Mouse (Mus musculus) embryonic facial prominence, embryonic 15.5 days (tissue): ENCODE data around the gene Ptpn6. TPM values are rescaled to one million over a fixed set of nuclear protein-coding genes. Genes with fewer than 3 reads are reported as not detected.

Experiments
- ATAC-seq: fragments of 200-750 bp; cut with Nextera tagmentation; 2 replicates; pipeline ENCODE4 v1.8.0; 2017; ENCODE audit warnings: low read depth, moderate TSS enrichment; ENCODE audit not compliant: insufficient number of reproducible peaks, low FRiP score, low TSS enrichment
- H3K27ac ChIP-seq: fragments of 300-500 bp; sonication (generic); replicated peaks from 2 replicates; pipeline ENCODE4 v1.5.1; 2015; ENCODE audit warnings: mild to moderate bottlenecking, inconsistent platforms
- H3K27me3 ChIP-seq: fragments of 300-500 bp; sonication (generic); 2 replicates; pipeline ENCODE4 v1.6.1; 2015; ENCODE audit warnings: inconsistent platforms
- H3K36me3 ChIP-seq: fragments of 300-500 bp; sonication (generic); 2 replicates; pipeline ENCODE4 v1.6.1; 2015; ENCODE audit warnings: mild to moderate bottlenecking, inconsistent platforms
- H3K4me1 ChIP-seq: fragments of 300-500 bp; sonication (generic); 2 replicates; pipeline ENCODE4 v1.6.1; 2015; ENCODE audit warnings: inconsistent platforms
- H3K4me2 ChIP-seq: fragments of 300-500 bp; sonication (generic); replicated peaks from 2 replicates; pipeline ENCODE4 v1.6.1; 2015; ENCODE audit warnings: mild to moderate bottlenecking, inconsistent platforms
- H3K4me3 ChIP-seq: fragments of 300-500 bp; sonication (generic); replicated peaks from 2 replicates; pipeline ENCODE4 v1.5.1; 2015; ENCODE audit warnings: mild to moderate bottlenecking, inconsistent platforms
- H3K9ac ChIP-seq: fragments of 300-500 bp; sonication (generic); 2 replicates; pipeline ENCODE4 v1.6.1; 2015; ENCODE audit warnings: inconsistent platforms
- H3K9me3 ChIP-seq: fragments of 300-500 bp; sonication (generic); replicated peaks from 2 replicates; pipeline ENCODE4 v1.6.1; 2016; ENCODE audit warnings: inconsistent platforms
- WGBS: fragments of 180-500 bp; shearing (Covaris S2); methylation state at CpG from one replicate; pipeline ENCODE4 v1.1.7; 2015; 5-methylcytosine and 5-hydroxymethylcytosine counted together
- polyA plus RNA-seq: library from polyadenylated mRNA; unstranded; fragments of >200 nt; fragmentation: Nextera tagmentation; extraction: Ambion mirVana; gene quantifications from 2 replicates; pipeline ENCODE4 v1.2.1, GENCODE M21; 2015

Ptpn6 gene
- polyA plus RNA-seq: 19.9 and 20.2 TPM in 2 replicates

DNA sequence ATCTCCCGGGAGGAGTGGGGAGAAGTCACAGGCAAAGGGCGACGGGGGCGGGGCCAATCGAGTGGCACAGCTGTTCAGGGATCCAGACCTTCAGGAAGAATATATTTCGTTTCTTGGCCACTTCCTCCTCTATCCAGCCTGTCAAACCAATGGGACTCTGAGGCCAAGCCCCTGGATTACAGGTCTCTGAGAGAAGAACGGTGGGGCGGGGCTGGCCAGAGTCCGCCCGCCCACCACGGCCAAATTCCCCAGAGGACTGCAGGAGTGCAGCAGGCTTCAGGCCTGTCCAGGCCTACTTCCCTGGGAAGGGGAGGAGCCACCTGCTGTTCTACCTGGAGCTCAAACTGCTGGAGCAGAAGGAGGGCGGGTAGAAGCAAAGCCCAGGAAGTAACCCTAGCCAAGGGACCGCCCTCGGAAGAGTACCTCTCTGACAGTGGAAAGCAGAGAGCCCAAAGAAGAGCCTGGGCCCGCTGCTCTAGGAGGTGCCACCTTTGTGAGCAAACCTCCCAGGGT is at the start of gene Ptpn6:
TSS of gene Ptpn6 (minus strand) at position 204 of the 513 bp plus-strand sequence.
- H3K9ac ChIP-seq: no peak within 1 kb of the TSS
- peaks cover 15% of the 10 kb centered on the region for H3K36me3 ChIP-seq
- peaks cover 30% of the 10 kb centered on the region for H3K4me1 ChIP-seq
- H3K27ac ChIP-seq: peak within 1 kb of the TSS; percentile 99
- H3K4me3 ChIP-seq: peak within 1 kb of the TSS; percentile 68
- peak; percentile 48 for ATAC-seq
- H3K4me2 ChIP-seq: peak within 1 kb of the TSS; percentile 68
- 29% methylated on average over 15 of the region's 15 CpGs for WGBS
- no peaks in the 10 kb centered on the region for H3K9me3 ChIP-seq
- H3K27me3 ChIP-seq: no peaks in the 10 kb centered on the region

DNA sequence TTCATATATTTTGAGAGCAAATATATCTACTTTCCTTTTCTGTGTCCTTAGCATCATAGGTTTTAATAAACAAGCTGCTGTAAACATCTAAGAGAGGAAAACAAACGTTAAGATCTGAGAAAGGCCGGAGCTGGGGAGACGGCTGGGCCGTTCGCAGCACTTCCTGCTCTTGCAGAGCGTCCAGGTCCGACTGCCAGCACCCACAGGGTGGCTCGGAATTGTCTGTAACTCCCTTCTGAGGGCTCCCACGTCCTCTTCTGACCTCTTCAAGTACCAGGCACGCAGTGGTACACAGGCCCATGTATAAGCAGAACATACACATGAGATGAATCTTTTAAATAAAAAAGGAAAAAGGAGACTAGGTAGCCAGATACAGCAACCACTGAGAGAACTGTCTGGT is 49.2 kb upstream of the Ptpn6 start:
- no peak overlapping the region for H3K9ac ChIP-seq
- H3K9me3 ChIP-seq: no peaks in the 10 kb centered on the region
- H3K27ac ChIP-seq: no peak overlapping the region
- ATAC-seq: no peak
- H3K4me2 ChIP-seq: no peak overlapping the region
- no peaks in the 10 kb centered on the region for H3K27me3 ChIP-seq
- no peak overlapping the region for H3K4me3 ChIP-seq
- H3K36me3 ChIP-seq: no peaks in the 10 kb centered on the region
- peaks cover under 1% of the 10 kb centered on the region; the same call in 1 of the 2 replicates for H3K4me1 ChIP-seq
- WGBS: 81% methylated on average over 10 of the region's 10 CpGs

GRCm38 (mm10) chr6:124786756-124787420 is 48.4 kb upstream of the Ptpn6 start:
- ATAC-seq: no peak
- no peaks in the 10 kb centered on the region for H3K27me3 ChIP-seq
- no peak overlapping the region for H3K27ac ChIP-seq
- H3K9ac ChIP-seq: no peak overlapping the region
- 57% methylated on average over 8 of the region's 8 CpGs for WGBS
- H3K4me2 ChIP-seq: no peak overlapping the region
- no peaks in the 10 kb centered on the region for H3K9me3 ChIP-seq
- peaks cover 5% of the 10 kb centered on the region; the same call in 1 of the 2 replicates for H3K4me1 ChIP-seq
- H3K4me3 ChIP-seq: no peak overlapping the region
- no peaks in the 10 kb centered on the region for H3K36me3 ChIP-seq

GRCm38 (mm10) chr6:124782436-124782835 is 43.9 kb upstream of the Ptpn6 start:
- WGBS: 12% methylated on average over 6 of the region's 6 CpGs
- ATAC-seq: no peak; the same call in 1 of the 2 replicates
- Histone ChIP-seq H3K4me2 (peak overlapping the region; percentile 34), H3K27ac (0 out of 2 replicates have a peak overlapping the region, but pooled peaks have one; percentile 44), H3K4me1 (peaks cover 21% of the 10 kb centered on the region), H3K4me3 (peak overlapping the region; percentile 22), H3K27me3 (no peaks in the 10 kb centered on the region), H3K9ac (no peak overlapping the region), H3K36me3 (no peaks in the 10 kb centered on the region), H3K9me3 (no peaks in the 10 kb centered on the region)

DNA sequence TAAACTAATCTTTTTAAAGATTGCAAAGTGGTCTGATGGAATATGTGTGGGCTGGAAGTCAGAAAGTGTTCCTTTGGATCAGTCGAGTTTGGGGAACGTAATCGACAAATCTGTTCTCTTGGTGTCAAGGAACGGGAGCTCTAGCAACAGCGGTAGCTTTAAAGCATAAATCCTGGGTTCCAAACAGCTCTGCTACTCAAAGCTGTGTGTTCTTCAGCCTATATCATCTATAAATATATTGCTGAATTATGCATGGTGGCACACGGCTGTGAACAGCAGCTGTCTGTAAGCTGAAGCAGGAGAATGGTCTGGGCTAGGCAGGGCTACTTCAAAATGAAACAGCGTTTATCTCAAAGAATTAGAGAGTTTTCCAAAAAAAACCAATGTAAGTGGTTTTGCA is 42.4 kb upstream of the Ptpn6 start:
- Histone ChIP-seq H3K4me1 (peaks cover 21% of the 10 kb centered on the region), H3K27ac (no peak overlapping the region), H3K27me3 (no peaks in the 10 kb centered on the region), H3K9ac (no peak overlapping the region), H3K9me3 (no peaks in the 10 kb centered on the region), H3K4me2 (no peak overlapping the region), H3K4me3 (no peak overlapping the region), H3K36me3 (no peaks in the 10 kb centered on the region)
- WGBS: 85% methylated on average over 7 of the region's 7 CpGs
- no peak for ATAC-seq

DNA sequence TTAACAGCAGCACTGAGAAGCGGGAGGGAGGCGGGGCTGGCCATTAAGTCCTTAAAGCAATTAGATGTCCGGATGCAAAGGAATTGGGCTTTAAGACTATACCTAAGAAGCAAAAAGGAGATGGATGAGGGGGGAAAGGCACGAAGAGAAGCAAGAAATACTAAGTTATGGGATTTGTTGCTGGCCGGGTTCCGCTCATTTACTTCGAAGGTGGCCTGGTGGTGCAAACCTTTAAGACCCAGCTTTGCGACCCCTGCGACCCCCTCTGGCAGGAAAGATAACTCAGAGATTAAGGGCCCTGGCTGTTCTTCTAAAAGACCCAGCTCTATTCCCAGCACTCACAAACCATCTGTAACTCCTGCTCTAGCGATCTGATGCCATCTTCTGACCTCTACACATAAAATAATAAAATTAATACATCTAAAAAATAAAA is 41.5 kb upstream of the Ptpn6 start:
- Histone ChIP-seq H3K9ac (0 out of 2 replicates have a peak overlapping the region, but pooled peaks have one; percentile 12), H3K27ac (no peak overlapping the region), H3K4me3 (peak overlapping the region; percentile 41), H3K4me2 (peak overlapping the region; percentile 70), H3K27me3 (no peaks in the 10 kb centered on the region), H3K4me1 (peaks cover 21% of the 10 kb centered on the region), H3K36me3 (no peaks in the 10 kb centered on the region), H3K9me3 (no peaks in the 10 kb centered on the region)
- 6% methylated on average over 10 of the region's 10 CpGs for WGBS
- ATAC-seq: no peak

- WGBS: 2% methylated on average over 23 of the region's 23 CpGs
- peaks cover 21% of the 10 kb centered on the region for H3K4me1 ChIP-seq
- no peaks in the 10 kb centered on the region for H3K36me3 ChIP-seq
- ATAC-seq: no peak
- H3K9me3 ChIP-seq: no peaks in the 10 kb centered on the region
- no peaks in the 10 kb centered on the region for H3K27me3 ChIP-seq
- H3K27ac ChIP-seq: no peak within 1 kb of the TSS
- H3K4me2 ChIP-seq: peak within 1 kb of the TSS; percentile 70
- peak within 1 kb of the TSS; percentile 41 for H3K4me3 ChIP-seq
- 0 out of 2 replicates have a peak within 1 kb of the TSS, but pooled peaks have one; percentile 12 for H3K9ac ChIP-seq
Measured at GRCm38 (mm10) chr6:124779222-124779983, 40.9 kb upstream of the Ptpn6 start, which contains the start of gene Lrrc23. Lrrc23 (minus strand) TSS chr6:124779727.

DNA sequence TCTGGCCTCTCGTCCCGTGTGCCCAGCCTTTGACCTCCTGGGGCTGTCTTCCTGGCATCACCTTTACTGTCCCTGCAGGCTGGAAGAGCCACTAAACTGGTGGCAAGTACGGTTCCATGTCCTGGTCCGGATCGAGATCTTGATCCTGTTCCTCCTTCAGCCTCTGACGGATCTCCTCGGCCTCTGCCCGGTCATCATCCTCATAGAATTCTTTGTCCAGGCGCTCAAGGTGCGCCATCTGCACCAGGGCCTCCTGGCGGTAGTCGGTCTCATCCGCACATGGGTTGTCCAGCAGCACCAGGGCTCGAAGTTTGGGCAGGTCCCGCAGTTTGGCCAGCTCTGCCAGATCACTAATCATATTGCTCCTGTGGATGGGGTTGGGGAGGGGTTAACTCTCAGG is 32.0 kb upstream of the Ptpn6 start:
- Histone ChIP-seq H3K27me3 (no peaks in the 10 kb centered on the region), H3K9me3 (no peaks in the 10 kb centered on the region), H3K4me3 (no peak overlapping the region), H3K36me3 (0 out of 2 replicates have a peak, but pooled peaks cover 4% of the 10 kb centered on the region), H3K4me1 (peaks cover 26% of the 10 kb centered on the region), H3K9ac (no peak overlapping the region), H3K4me2 (no peak overlapping the region), H3K27ac (no peak overlapping the region)
- no peak for ATAC-seq
- WGBS: 90% methylated on average over 15 of the region's 15 CpGs

GRCm38 (mm10) chr6:124770013-124770412 is 31.5 kb upstream of the Ptpn6 start:
- no peaks in the 10 kb centered on the region for H3K9me3 ChIP-seq
- WGBS: 65% methylated on average over 7 of the region's 7 CpGs
- H3K4me1 ChIP-seq: peaks cover 26% of the 10 kb centered on the region
- H3K27me3 ChIP-seq: no peaks in the 10 kb centered on the region
- H3K4me3 ChIP-seq: peak overlapping the region; percentile 54
- peak overlapping the region; percentile 86 for H3K4me2 ChIP-seq
- no peak overlapping the region for H3K27ac ChIP-seq
- H3K9ac ChIP-seq: peak overlapping the region; percentile 43; the same call in 1 of the 2 replicates
- 0 out of 2 replicates have a peak, but pooled peaks cover 4% of the 10 kb centered on the region for H3K36me3 ChIP-seq
- ATAC-seq: no peak

GRCm38 (mm10) chr6:124769101-124769765 is 30.7 kb upstream of the Ptpn6 start, which contains the start of gene Eno2:
Eno2 (minus strand) TSS chr6:124769673.
- Histone ChIP-seq H3K4me2 (peak within 1 kb of the TSS; percentile 86), H3K9me3 (no peaks in the 10 kb centered on the region), H3K27me3 (no peaks in the 10 kb centered on the region), H3K9ac (peak within 1 kb of the TSS; percentile 43), H3K4me3 (peak within 1 kb of the TSS; percentile 54), H3K27ac (peak within 1 kb of the TSS; percentile 63; the same call in 1 of the 2 replicates), H3K36me3 (0 out of 2 replicates have a peak, but pooled peaks cover 4% of the 10 kb centered on the region), H3K4me1 (peaks cover 26% of the 10 kb centered on the region)
- ATAC-seq: peak; percentile 67
- under 1% methylated on average over 50 of the region's 54 CpGs for whole genome bisulfite sequencing
